Mouse (Mus musculus) thymus, adult 2 months (tissue): ENCODE measurements at regions not wholly inside any gene's neighbourhood (a gene's known extent, or its start where the extent isn't known, plus 50 kb on each side); places are given as distances from the start of the nearest gene placed in this dataset.

Experiments
- DNase-seq: peaks from one replicate; pipeline ENCODE4 v3.0.0; 2021
- H3K27ac ChIP-seq: fragments of 200-500 bp; 2 replicates; pipeline ENCODE4 v1.5.1; 2012; ENCODE audit warnings: low read length, control low read depth; ENCODE audit not compliant: control insufficient read depth, insufficient read depth
- H3K27me3 ChIP-seq: fragments of 200-500 bp; 2 replicates; pipeline ENCODE4 v1.6.1; 2012; ENCODE audit warnings: mild to moderate bottlenecking, low read length, moderate library complexity, mixed read lengths; ENCODE audit not compliant: control insufficient read depth, insufficient read depth
- H3K36me3 ChIP-seq: fragments of 200-500 bp; 2 replicates; pipeline ENCODE4 v1.6.1; 2012; ENCODE audit warnings: mild to moderate bottlenecking, low read length, moderate library complexity; ENCODE audit not compliant: control insufficient read depth, insufficient read depth
- H3K4me1 ChIP-seq: fragments of 200-500 bp; replicated peaks from 2 replicates; pipeline ENCODE4 v1.6.1; 2012; ENCODE audit warnings: low read length; ENCODE audit not compliant: control insufficient read depth, insufficient read depth
- H3K4me3 ChIP-seq: fragments of 200-500 bp; 2 replicates; pipeline ENCODE4 v1.5.1; 2012; ENCODE audit warnings: mild to moderate bottlenecking, low read length, control low read depth, moderate library complexity; ENCODE audit not compliant: control insufficient read depth, insufficient read depth
- CTCF ChIP-seq: fragments of 200-500 bp; IDR thresholded peaks from 2 replicates; pipeline ENCODE4 v1.5.1; 2012; ENCODE audit warnings: mild to moderate bottlenecking, control low read depth, low read length, moderate library complexity, borderline replicate concordance; ENCODE audit not compliant: control insufficient read depth, poor library complexity, insufficient read depth; ENCODE audit errors: extremely low read depth
- POLR2A ChIP-seq: fragments of 200-500 bp; IDR thresholded peaks from 2 replicates; pipeline ENCODE4 v1.6.1; 2012; ENCODE audit warnings: mild to moderate bottlenecking, low read length, control low read depth, moderate library complexity; ENCODE audit not compliant: control insufficient read depth, poor library complexity, insufficient read depth; ENCODE audit errors: extremely low read depth
- WGBS: fragments of 180-500 bp; shearing (Covaris S2); methylation state at CpG from one replicate; pipeline ENCODE4 v1.1.7; 2018; 5-methylcytosine and 5-hydroxymethylcytosine counted together

DNA sequence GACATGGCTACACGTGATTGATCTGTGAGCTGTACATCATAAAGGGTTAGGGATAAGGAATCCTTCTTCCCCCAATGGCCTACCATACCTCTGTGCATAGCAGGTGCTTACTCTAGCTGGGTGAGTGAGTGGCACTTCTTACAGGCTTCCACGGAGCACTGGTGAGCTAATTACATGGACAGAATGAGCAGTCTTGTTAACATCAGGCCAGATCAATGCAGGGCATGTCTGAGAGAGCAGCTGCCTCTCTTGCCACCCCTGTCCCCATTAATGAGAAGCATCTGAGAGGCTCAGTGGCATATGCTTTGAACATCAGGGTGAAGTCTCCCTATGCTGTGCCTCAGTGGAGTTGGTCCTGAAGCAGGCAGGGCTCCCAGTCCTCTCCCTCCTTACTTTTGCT lies 380.7 kb upstream of the Nrp1 start:
- H3K4me3 ChIP-seq: no peak overlapping the region
- DNase-seq: no peak
- 90% methylated on average over 2 of the region's 2 CpGs for WGBS
- no peak overlapping the region for H3K27ac ChIP-seq
- no peaks in the 10 kb centered on the region for H3K4me1 ChIP-seq
- no peaks in the 10 kb centered on the region for H3K27me3 ChIP-seq
- TF ChIP-seq CTCF: no peak
- no peak for TF ChIP-seq POLR2A
- no peaks in the 10 kb centered on the region for H3K36me3 ChIP-seq

DNA sequence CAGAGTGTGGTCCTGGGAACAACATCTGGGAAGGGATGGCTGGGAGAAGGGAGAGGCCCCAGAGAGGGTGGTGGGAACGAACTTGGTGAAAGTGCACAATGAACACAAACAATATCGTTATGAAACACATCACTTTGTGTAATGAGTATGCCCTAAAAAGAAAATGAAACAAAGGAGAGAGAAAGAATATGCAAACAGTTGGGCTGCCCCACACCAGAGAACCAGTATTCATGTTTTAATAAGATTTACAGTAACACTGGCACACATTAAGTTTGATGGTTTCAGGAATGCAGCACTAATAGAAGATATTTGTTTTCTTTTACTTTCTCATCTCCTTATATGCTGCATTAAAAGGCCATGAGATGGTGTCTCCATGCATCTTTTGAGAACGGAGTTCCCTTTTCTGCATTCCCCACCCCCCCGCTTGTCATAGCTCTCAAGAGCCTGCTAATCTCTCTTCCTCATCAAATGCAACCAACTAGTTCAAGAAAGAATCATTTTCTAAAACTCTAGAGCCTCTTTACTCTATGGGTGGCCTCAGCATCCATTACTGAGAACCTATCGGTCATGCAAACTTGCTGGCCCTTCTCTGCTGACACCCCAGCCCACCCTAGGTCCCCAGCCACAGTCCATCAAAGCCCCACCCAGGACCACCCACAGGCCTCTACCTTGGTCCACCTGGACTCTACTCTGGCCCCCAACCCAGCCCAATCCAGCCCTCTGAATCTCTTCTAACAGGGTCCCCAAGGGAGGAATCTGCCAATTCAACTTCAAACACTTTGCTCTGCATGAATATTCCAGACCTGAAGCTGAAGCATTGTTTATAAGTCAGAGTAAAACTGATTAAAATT lies 379.0 kb upstream of the Nrp1 start:
- TF ChIP-seq POLR2A (no peak), CTCF (no peak)
- Histone ChIP-seq H3K27me3 (no peaks in the 10 kb centered on the region), H3K36me3 (no peaks in the 10 kb centered on the region), H3K4me1 (no peaks in the 10 kb centered on the region), H3K27ac (no peak overlapping the region), H3K4me3 (no peak overlapping the region)
- 53% methylated on average over 5 of the region's 5 CpGs for WGBS
- DNase-seq: no peak

DNA sequence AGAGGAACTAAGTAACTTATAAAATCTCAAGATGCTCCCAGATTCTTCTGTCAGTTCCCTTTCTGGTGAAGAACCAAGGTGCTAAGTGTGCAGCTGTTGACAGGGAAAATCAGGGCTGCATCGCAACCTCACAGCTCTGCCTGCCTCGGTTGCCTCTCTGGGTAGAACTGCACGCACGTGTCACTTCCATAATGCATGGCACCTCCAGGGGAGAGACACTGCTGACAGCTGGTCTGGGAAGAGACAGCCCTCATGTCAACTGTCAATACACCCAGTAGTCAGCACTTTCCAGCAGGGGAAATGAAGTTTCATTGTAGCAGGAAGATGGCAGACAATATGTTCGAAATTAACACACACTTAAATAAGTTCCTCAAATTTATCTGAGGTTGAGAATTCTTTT lies 376.2 kb upstream of the Nrp1 start:
- 62% methylated on average over 5 of the region's 5 CpGs for WGBS
- H3K4me3 ChIP-seq: no peak overlapping the region

DNA sequence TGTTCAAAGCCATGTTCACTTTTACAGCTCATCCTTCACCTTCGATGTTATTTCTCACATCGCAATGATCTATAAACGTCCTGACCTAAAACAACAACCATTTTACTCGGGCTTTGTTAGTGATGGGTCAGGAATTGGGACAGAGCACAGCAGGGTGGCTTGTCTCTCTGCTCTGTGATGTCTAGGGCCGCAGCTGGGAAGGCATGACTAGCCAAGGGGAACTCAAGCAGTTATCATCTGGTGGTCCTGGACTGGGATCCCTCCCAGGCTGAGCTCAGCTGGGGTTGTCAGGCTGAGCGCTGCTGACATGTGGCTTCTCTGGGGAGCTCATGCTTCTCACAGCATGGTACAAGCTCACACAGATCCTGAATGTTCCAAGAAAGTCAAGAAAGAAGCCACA lies 372.8 kb upstream of the Nrp1 start:
- Histone ChIP-seq H3K4me1 (no peaks in the 10 kb centered on the region), H3K27me3 (no peaks in the 10 kb centered on the region), H3K4me3 (no peak overlapping the region), H3K27ac (no peak overlapping the region), H3K36me3 (no peaks in the 10 kb centered on the region)
- no peak for DNase-seq
- 91% methylated on average over 6 of the region's 6 CpGs for WGBS
- TF ChIP-seq POLR2A (no peak), CTCF (no peak)

More for the DNA sequence above, 376.2 kb upstream of the Nrp1 start:
- Histone ChIP-seq H3K36me3 (no peaks in the 10 kb centered on the region), H3K27me3 (no peaks in the 10 kb centered on the region), H3K27ac (no peak overlapping the region), H3K4me1 (no peaks in the 10 kb centered on the region)
- DNase-seq: no peak
- TF ChIP-seq POLR2A (no peak), CTCF (no peak)

DNA sequence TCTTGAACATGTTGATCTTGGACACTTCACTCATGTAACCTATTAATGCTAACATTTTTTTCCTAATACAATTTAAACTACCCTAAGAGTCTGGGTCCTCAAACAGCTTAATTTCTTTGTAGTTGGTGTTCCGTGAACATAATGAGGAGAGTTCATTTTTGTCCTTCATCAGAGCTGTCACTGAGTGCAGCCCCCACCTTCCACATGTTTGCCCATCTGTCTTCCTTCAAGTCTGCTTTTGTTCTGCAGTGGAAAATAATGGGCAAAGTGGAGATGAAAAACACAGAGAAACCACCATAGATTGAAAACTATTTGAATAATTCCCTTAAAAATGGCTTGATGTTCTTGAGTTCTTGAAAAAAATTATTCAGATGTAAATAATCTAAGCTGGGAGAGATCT lies 369.5 kb upstream of the Nrp1 start:
- Histone ChIP-seq H3K27me3 (no peaks in the 10 kb centered on the region), H3K4me1 (no peaks in the 10 kb centered on the region), H3K36me3 (no peaks in the 10 kb centered on the region), H3K4me3 (no peak overlapping the region), H3K27ac (no peak overlapping the region)
- WGBS: 91% methylated on average over 1 of the region's 1 CpGs
- TF ChIP-seq CTCF: no peak
- TF ChIP-seq POLR2A: no peak
- DNase-seq: no peak

DNA sequence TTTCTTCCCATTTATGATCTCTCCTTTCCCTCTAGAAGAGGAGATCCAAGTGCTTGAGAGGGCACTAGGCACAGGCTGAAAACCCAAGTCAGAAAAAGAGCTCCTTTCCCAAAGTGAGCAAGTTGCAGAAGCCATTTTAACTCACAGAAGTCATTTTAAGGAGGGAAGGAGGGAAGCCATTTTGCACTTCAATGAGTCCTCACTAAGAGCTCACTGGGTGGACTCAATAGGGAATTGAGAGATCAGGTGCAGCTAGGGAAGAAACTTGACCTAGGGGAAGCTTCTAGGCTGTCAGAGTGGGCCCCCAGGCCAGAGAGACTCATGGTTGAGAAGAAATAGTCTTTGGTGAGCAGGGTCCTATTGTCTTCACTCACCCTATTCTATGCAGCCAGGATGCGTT lies 363.5 kb upstream of the Nrp1 start:
- no peak overlapping the region for H3K27ac ChIP-seq
- no peaks in the 10 kb centered on the region for H3K27me3 ChIP-seq
- TF ChIP-seq POLR2A (no peak), CTCF (no peak)
- WGBS: 96% methylated on average over 1 of the region's 1 CpGs
- no peak for DNase-seq
- H3K36me3 ChIP-seq: no peaks in the 10 kb centered on the region
- no peaks in the 10 kb centered on the region for H3K4me1 ChIP-seq
- no peak overlapping the region for H3K4me3 ChIP-seq
